Mouse (Mus musculus): ENCODE data around the gene Gm29133.

- TF ChIP-seq POLR2A (IDR thresholded peaks at IDR 0.05; ENCODE audit: control insufficient read depth, extremely low read depth, insufficient read depth, low read length, poor library complexity) (no peak), CTCF (IDR thresholded peaks at IDR 0.05; ENCODE audit: borderline replicate concordance, control insufficient read depth, extremely low read depth, insufficient read depth, low read length, poor library complexity) (no peak)
These were observed 41.5 kb upstream of the Gm29133 start for GRCm38 (mm10) chr3:75706536-75706935.

Data from thymus, adult 2 months (tissue).